Mouse (Mus musculus) mouse trophoblast stem cell (cell line): ENCODE measurements around the gene Lclat1.

Source experiments
- in situ Hi-C, 2 experiments: fragments of 300-500 bp; cut with MseI, MboI; formaldehyde crosslinking; loops; 2 replicates in 1 of 2; 3 replicates in 1 of 2; pipeline ENCODE4 v1.15.1; 2025

The Lclat1 gene

GRCm38 (mm10) chr17:73091368-73091767 is 16.4 kb upstream of the Lclat1 start:
- in situ Hi-C loops, result no loop called here

DNA sequence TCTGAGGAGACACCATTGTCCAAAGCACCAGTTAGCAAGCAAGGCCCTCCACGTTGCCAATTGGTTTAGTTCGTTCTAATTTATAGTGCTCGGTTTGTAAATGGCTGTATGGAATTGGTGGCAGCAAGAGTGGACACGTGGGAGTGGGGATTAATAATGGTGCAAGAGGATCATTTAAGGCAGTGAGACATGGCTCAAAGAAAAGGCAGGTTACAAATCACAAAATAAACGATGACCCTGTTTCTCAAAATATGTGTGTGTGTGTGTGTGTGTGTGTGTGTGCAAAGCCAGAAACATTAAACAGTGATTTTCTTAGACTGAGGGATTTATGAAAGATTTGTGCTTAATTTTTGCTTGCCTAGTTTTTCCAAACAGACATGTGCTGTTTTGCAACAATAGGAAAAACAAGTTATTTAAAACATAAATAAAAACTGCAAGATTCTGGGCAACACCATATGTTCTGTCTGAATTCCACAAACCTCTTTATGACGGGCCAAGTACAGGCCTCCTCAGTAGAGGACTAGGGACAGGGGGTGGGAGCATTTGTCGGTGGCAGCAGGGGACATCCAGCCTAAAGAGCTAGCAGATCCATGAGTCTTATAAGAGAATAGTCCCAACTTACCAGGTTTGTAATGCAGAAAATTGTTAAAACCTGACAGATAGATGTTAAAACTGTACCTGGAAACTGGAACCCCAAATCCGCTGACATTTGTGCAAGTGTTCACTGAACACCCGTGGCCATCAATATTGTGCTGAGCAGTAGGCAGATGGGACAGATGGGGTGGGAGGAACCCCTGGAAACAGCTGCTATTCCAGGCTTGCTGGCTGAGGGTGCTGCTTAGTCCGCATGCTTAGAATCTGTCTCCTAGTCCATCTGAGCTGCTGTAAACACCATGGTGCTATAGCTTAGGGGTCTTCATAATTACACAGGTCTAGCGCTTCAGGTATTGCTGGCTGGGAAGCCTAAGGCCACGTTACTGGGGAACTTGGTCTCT is 15.4 kb upstream of the Lclat1 start:
- in situ Hi-C loops, result no loop called here

- in situ Hi-C loops, result no loop called here
These were observed 12.7 kb upstream of the Lclat1 start for GRCm38 (mm10) chr17:73095070-73095469.

- in situ Hi-C loops, result no loop called here
These were observed 12.2 kb upstream of the Lclat1 start for GRCm38 (mm10) chr17:73095585-73095984.

GRCm38 (mm10) chr17:73096484-73096883 is 11.3 kb upstream of the Lclat1 start:
- in situ Hi-C loops, result no loop called here

- in situ Hi-C loops, result no loop called here
These were observed 9.1 kb upstream of the Lclat1 start for GRCm38 (mm10) chr17:73098636-73099035.

- in situ Hi-C loops, result no loop called here
These were observed 7.4 kb upstream of the Lclat1 start for GRCm38 (mm10) chr17:73100396-73100795.

GRCm38 (mm10) chr17:73102538-73102937 is 5.2 kb upstream of the Lclat1 start:
- in situ Hi-C loops, result no loop called here

DNA sequence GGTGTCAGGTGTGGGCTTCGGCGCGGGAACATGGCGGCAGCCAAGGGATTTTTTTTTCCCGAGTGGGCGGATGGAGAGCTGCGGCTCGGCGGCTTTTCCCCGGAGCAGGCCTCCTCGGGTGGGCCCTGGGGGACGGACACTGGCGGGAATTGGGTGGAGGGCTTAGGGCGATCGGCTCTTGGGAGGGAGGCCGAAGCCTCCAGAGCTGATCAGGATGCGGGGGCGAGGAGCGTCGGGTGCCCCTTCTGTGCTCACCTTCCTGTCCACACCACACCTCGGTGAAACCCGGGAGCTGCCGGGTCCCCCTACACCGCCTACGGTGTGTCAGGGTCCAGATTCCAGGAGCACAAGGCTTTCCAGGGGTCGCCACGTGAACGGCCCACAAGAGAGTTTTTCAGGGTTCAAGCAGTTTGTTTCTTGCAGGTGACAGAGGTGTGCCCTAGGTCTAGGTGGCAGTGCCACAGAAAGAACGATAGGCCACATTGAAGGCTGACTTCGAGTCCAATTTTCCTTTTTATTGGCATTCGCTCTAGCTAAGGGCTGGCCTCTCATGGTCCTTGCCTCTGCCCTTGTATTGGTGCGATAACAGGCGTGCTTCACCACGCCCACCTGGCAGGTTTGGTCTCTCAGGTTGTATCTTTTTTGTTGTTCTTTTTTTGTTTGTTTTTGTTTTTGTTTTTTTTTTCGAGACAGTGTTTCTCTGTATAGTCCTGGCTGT is 544 bp downstream of the Lclat1 start:
- in situ Hi-C loops, result no loop called here

- in situ Hi-C loops, result no loop called here
These were observed 1.1 kb downstream of the Lclat1 start for GRCm38 (mm10) chr17:73108888-73109259.

- in situ Hi-C loops, result no loop called here
These were observed 4.3 kb downstream of the Lclat1 start for GRCm38 (mm10) chr17:73112128-73112527.

DNA sequence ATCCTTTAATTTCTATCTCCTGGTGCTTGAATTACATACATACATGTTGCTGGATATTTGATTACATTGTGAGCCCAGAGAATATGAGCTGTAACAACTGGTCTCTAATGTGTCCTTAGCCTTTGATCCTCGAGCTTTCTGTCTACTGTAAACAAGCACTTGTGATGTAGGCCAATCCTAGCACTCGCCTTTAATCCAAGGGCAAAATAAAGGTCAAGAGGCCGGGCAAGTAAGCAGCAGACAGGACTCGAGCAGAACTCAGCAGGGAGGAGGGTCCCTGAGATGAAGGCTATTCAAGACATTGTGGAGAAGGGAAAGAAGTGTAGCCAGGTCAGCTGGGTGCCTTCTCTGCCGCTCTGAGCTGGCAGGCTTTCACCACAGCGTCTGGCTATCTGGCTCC is 4.8 kb downstream of the Lclat1 start:
- in situ Hi-C loops, result no loop called here

- in situ Hi-C loops, result no loop called here
These were observed 5.4 kb downstream of the Lclat1 start for GRCm38 (mm10) chr17:73113230-73113629.

GRCm38 (mm10) chr17:73118134-73118533 is 10.3 kb downstream of the Lclat1 start:
- in situ Hi-C loops, result no loop called here

DNA sequence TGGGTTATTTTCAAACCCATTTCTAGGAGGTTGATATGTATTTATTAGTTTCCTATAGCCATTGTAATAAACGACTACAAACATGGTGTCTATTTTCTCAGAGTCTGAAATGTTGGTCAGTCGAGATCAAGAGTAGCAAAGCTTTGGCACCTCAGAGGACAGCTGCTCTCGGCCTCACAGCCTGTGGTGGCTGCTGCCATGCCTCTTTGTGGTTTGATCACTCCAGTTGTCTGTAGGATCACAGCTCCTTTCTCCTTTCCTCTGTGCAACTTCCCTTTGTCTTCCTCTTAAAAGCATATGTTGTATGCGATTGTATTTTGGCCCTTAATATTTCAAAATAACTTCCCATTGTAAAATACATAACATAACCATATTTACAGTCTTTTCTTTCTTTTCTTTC is 10.9 kb downstream of the Lclat1 start:
- in situ Hi-C loops, result no loop called here

DNA sequence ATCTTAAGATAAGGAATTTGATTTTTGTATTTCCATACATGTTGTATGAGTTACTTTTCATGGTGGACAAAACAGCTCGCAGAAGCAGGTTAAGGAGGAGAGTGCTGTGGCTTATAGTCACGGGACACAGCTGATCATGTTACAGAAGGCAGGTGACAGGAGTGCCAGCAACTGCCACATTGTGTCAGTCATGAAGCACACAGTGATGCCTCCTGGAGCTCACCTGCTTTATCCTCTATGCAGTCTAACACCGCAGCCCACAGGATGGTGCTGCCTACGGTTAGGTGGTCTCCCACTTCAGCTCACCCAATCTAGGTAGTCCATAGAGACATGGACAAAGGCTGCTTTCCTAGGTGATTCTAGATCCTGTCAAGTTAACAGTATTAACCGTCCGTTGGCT is 11.4 kb downstream of the Lclat1 start:
- in situ Hi-C loops, result no loop called here

DNA sequence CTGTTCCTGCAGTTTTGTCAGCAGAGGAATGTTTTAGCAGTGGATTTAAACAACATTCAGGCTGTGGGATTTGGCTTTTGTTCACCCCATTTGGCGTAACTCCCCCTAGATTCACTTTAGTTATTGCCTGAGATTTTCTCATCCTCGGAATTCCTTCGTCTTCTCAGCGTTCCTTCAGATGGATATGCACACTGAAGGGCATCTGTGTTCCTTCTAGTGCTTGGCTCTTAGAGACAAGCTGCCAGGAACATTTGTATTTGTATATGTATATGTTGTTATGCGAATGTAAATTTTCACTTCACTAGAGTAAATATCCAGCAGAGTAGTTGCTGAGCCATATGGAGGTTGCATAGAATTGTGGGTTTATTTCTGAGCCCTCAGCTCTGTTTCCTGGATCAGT is 12.8 kb downstream of the Lclat1 start:
- in situ Hi-C loops, result no loop called here

DNA sequence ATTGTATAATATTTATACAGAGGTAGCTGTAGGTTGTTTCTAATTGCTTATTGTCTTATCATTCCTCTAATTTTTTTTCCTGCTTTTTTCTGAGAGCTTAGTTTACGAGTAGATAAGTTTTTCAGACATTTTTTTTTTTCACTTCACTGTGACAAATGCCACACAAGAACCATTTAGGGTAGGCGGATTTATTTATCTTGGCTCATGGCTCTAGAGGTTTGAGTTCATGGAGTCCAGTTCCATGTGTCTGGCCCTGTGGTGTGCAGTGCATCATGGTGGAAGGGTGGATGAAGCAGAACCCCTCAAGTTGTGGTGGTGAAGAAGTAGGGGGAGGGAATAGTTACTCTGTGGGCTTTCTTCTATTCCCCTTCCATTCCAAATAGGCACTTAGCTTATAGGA is 13.9 kb downstream of the Lclat1 start:
- in situ Hi-C loops, result no loop called here

GRCm38 (mm10) chr17:73126349-73126748 is 18.6 kb downstream of the Lclat1 start:
- in situ Hi-C loops, result no loop called here

DNA sequence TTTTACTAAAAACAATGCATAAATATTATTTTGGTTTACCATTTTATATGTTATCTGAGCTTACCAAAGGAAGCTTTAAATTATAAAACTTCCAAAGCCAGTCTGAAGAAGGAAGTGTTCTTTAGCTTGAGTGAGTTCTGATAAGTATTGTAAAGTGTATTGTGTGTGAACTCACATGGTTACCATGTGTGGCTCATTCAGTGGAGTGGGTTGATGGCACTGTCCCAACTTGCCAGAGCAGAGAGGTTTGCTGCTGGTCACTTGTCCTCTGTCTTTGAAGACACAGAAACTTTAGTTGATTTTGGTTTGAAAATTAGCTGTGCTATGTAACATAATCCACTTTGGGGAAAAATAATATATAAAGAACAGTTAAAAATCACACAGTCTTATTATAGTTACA is 19.1 kb downstream of the Lclat1 start:
- in situ Hi-C loops, result no loop called here

- in situ Hi-C loops, result no loop called here
These were observed 29.0 kb downstream of the Lclat1 start for GRCm38 (mm10) chr17:73136562-73137484.

DNA sequence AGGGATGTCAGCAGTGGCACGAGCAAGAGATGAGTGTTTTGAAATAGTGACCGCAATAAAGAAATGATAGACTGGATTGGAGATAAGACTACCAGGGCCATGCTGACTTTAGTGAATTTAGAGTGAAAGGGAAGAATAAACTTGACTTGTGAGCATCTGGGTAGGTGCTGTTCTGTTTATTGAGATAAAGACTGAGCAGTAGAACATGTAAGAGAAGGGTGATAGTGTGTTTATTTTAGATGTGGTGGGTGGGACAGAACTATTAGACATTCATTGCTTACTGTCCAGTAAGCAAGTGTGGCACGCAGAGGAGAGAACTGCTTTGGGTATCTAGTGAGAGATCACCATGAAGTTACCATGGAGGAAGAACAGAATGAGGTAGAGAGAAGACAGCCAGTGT is 30.4 kb downstream of the Lclat1 start:
- in situ Hi-C loops, result no loop called here
